Mouse (Mus musculus): ENCODE measurements around the gene Babam2. TPM values are rescaled to one million over a fixed set of nuclear protein-coding genes. Genes with fewer than 3 reads are reported as not detected.

Gene Babam2
- polyA plus RNA-seq, 3 experiments from 2014 or later = 83.9 to 117 (median 107) TPM

GRCm38 (mm10) chr5:32086526-32087090, 389.1 kb downstream of the Babam2 start:
- no peak for ATAC-seq

GRCm38 (mm10) chr5:32089481-32089880, 392.0 kb downstream of the Babam2 start:
- ATAC-seq = no peak

- ATAC-seq = no peak
Measured at GRCm38 (mm10) chr5:32092281-32092680, 394.8 kb downstream of the Babam2 start.

GRCm38 (mm10) chr5:32098691-32099090, 401.2 kb downstream of the Babam2 start:
- no peak for ATAC-seq

GRCm38 (mm10) chr5:32102484-32102883, 405.0 kb downstream of the Babam2 start:
- ATAC-seq = no peak

- no peak for ATAC-seq
Measured at GRCm38 (mm10) chr5:32102971-32103431, 405.5 kb downstream of the Babam2 start.

GRCm38 (mm10) chr5:32103545-32103944, 406.1 kb downstream of the Babam2 start:
- no peak for ATAC-seq

GRCm38 (mm10) chr5:32104119-32104990, 406.9 kb downstream of the Babam2 start:
- peak; percentile 98 for ATAC-seq

GRCm38 (mm10) chr5:32106473-32107140, 409.1 kb downstream of the Babam2 start:
- ATAC-seq = no peak

GRCm38 (mm10) chr5:32110651-32111050, 413.2 kb downstream of the Babam2 start:
- no peak for ATAC-seq

GRCm38 (mm10) chr5:32112206-32112916, 414.9 kb downstream of the Babam2 start:
- ATAC-seq = no peak

GRCm38 (mm10) chr5:32120901-32121376, 423.5 kb downstream of the Babam2 start:
- ATAC-seq = no peak

GRCm38 (mm10) chr5:32121936-32122335, 424.5 kb downstream of the Babam2 start:
- ATAC-seq = no peak

GRCm38 (mm10) chr5:32122363-32122762, 424.9 kb downstream of the Babam2 start:
- no peak for ATAC-seq

GRCm38 (mm10) chr5:32124957-32125356, 427.5 kb downstream of the Babam2 start:
- no peak for ATAC-seq

- no peak for ATAC-seq
Measured at GRCm38 (mm10) chr5:32127226-32127625, 429.7 kb downstream of the Babam2 start.

- ATAC-seq = no peak
Measured at GRCm38 (mm10) chr5:32127927-32128326, 430.4 kb downstream of the Babam2 start.

- peak; percentile 24 for ATAC-seq
Measured at GRCm38 (mm10) chr5:32132971-32133501, 435.6 kb downstream of the Babam2 start.

GRCm38 (mm10) chr5:32133549-32134004, 436.1 kb downstream of the Babam2 start:
- peak; percentile 6 for ATAC-seq

- ATAC-seq = no peak
Measured at GRCm38 (mm10) chr5:32134051-32134732, 436.7 kb downstream of the Babam2 start.
